Mouse (Mus musculus): Measurements from ENCODE around the gene Maco1. TPM values are rescaled to one million over a fixed set of nuclear protein-coding genes. Genes with fewer than 3 reads are reported as not detected.

Gene Maco1
- total RNA-seq, 2 experiments from 2014 or later, result 19.4 to 36.0 TPM

- ATAC-seq (replicated peaks; ENCODE audit: low FRiP score, poor library complexity, severe bottlenecking), result no peak
These were observed 94.2 kb downstream of the Maco1 start for GRCm38 (mm10) chr4:134758922-134759321.

- ATAC-seq (replicated peaks; ENCODE audit: low FRiP score, poor library complexity, severe bottlenecking), result no peak
These were observed 94.8 kb downstream of the Maco1 start for GRCm38 (mm10) chr4:134758367-134758766.

GRCm38 (mm10) chr4:134756953-134757352 lies 96.2 kb downstream of the Maco1 start:
- ATAC-seq (replicated peaks; ENCODE audit: low FRiP score, poor library complexity, severe bottlenecking), result no peak

GRCm38 (mm10) chr4:134754941-134755340 lies 98.2 kb downstream of the Maco1 start:
- no peak for ATAC-seq (replicated peaks; ENCODE audit: low FRiP score, poor library complexity, severe bottlenecking)

GRCm38 (mm10) chr4:134754371-134754770 lies 98.8 kb downstream of the Maco1 start:
- no peak for ATAC-seq (replicated peaks; ENCODE audit: low FRiP score, poor library complexity, severe bottlenecking)

GRCm38 (mm10) chr4:134753516-134754261 lies 99.5 kb downstream of the Maco1 start:
- no peak for ATAC-seq (replicated peaks; ENCODE audit: low FRiP score, poor library complexity, severe bottlenecking)

- no peak for ATAC-seq (replicated peaks; ENCODE audit: low FRiP score, poor library complexity, severe bottlenecking)
These were observed 100.2 kb downstream of the Maco1 start for GRCm38 (mm10) chr4:134752911-134753426.

Other genes with a start within 250 kb of the Maco1 start
- gene Man1c1, start 149.1 kb downstream of the Maco1 start, total RNA-seq (2015; ENCODE audit: low replicate concordance), result 4.2 and 6.1 TPM in 2 replicates
- 1.4 and 2.8 TPM in 2 replicates for gene Man1c1, start 149.1 kb downstream of the Maco1 start, total RNA-seq (2017; ENCODE audit: low replicate concordance)
- 5.6 and 10.9 TPM in 2 replicates for gene Ldlrap1, start 85.3 kb downstream of the Maco1 start, total RNA-seq (2015; ENCODE audit: low replicate concordance)
- 4.7 and 6.6 TPM in 2 replicates for gene Ldlrap1, start 85.3 kb downstream of the Maco1 start, total RNA-seq (2017; ENCODE audit: low replicate concordance)
- gene Rhd, start 11.2 kb upstream of the Maco1 start, total RNA-seq (2015; ENCODE audit: low replicate concordance), result 408 and 436 TPM in 2 replicates
- 820 and 839 TPM in 2 replicates for gene Rhd, start 11.2 kb upstream of the Maco1 start, total RNA-seq (2017; ENCODE audit: low replicate concordance)
- 150 and 151 TPM in 2 replicates for gene Tmem50a, start 61.7 kb upstream of the Maco1 start, total RNA-seq (2015; ENCODE audit: low replicate concordance)
- gene Tmem50a, start 61.7 kb upstream of the Maco1 start, total RNA-seq (2017; ENCODE audit: low replicate concordance), result 200 and 208 TPM in 2 replicates
- gene Rsrp1, start 70.2 kb upstream of the Maco1 start, total RNA-seq (2015; ENCODE audit: low replicate concordance), result 2,585 and 2,588 TPM in 2 replicates
- 1,104 and 1,368 TPM in 2 replicates for gene Rsrp1, start 70.2 kb upstream of the Maco1 start, total RNA-seq (2017; ENCODE audit: low replicate concordance)
- 103 and 110 TPM in 2 replicates for gene Syf2, start 77.6 kb upstream of the Maco1 start, total RNA-seq (2015; ENCODE audit: low replicate concordance)
- gene Syf2, start 77.6 kb upstream of the Maco1 start, total RNA-seq (2017; ENCODE audit: low replicate concordance), result 291 and 294 TPM in 2 replicates

Data from erythroblast, adult 5-6 weeks (primary cell).